Comparison of ENCODE assay signal across 11 mouse cellular contexts in the genomic region with DNA sequence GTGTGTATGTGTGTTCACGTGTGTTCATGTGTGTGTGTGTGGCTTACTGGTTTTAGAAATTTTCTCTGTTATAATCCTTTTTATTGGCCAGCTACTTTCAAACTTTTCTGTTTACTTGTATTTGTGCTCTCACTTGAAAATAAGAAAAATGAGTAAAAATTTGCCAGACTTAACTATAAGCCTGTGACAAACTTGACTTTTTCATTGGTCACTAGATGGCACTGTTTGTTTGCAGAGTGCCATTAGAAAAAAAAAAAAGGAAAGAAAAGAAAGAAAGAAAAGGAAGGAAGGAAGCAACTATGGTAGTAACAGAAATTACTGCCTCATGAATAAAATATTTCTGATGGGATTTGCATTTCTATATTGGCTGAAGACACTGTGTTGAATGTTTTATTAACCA. TPM values are rescaled to one million over a fixed set of nuclear protein-coding genes. Genes with fewer than 3 reads are reported as not detected.
DNase-seq lines count a peak whose midpoint lies in the region; ATAC-seq and TF ChIP-seq lines count a peak whose summit lies in the region.
"Had no signal": no experiment of that assay in that cellular context is flagged by ENCODE, and none has a peak within 500 bp of the region (broad histone marks: within the 10 kb centered on the region; RNA-seq: fewer than 3 reads in every experiment).

No protein-coding gene starts in this region.

- no peaks in the 10 kb centered on the region for H3K9me3 ChIP-seq in midbrain, postnatal 0 days (ENCODE audit: low read length)
- no peaks in the 10 kb centered on the region for H3K9me3 ChIP-seq in midbrain, embryonic 15.5 days
- H3K9me3 ChIP-seq: kidney, embryonic 15.5 days had no signal

- no peak for TF ChIP-seq POLR2A in kidney, adult 2 months (IDR thresholded peaks at IDR 0.05; ENCODE audit: low read depth, low read length)

- H3K4me3 ChIP-seq in kidney, adult 2 months (ENCODE audit: insufficient read depth, low read depth, low read length) = no peak overlapping the region
- no peak overlapping the region for H3K4me3 ChIP-seq in midbrain, postnatal 0 days (ENCODE audit: low read depth, low read length)
- no peak overlapping the region for H3K4me3 ChIP-seq in midbrain, embryonic 15.5 days
- H3K4me3 ChIP-seq: kidney, embryonic 15.5 days had no signal

- H3K9ac ChIP-seq in midbrain, postnatal 0 days (replicated peaks; ENCODE audit: low read length, poor library complexity, severe bottlenecking) = no peak overlapping the region
- no peak overlapping the region for H3K9ac ChIP-seq in midbrain, embryonic 15.5 days
- H3K9ac ChIP-seq: kidney, embryonic 15.5 days had no signal

- WGBS in kidney, adult 2 months = 97% methylated on average over 1 of the region's 1 CpGs
- WGBS in midbrain, postnatal 0 days = 100% methylated on average over 1 of the region's 1 CpGs
- 97% methylated on average over 1 of the region's 1 CpGs for WGBS in midbrain, embryonic 15.5 days

- H3K4me2 ChIP-seq in midbrain, postnatal 0 days (ENCODE audit: low read depth, low read length, poor library complexity, severe bottlenecking) = no peak overlapping the region
- H3K4me2 ChIP-seq in midbrain, embryonic 15.5 days = no peak overlapping the region
- H3K4me2 ChIP-seq: heart, embryonic 11.5 days; kidney, embryonic 15.5 days had no signal

- H3K27me3 ChIP-seq in kidney, adult 2 months (replicated peaks; ENCODE audit: control insufficient read depth, insufficient read depth, low read length) = no peaks in the 10 kb centered on the region
- no peaks in the 10 kb centered on the region for H3K27me3 ChIP-seq in midbrain, postnatal 0 days (ENCODE audit: insufficient read depth, low read length)
- no peaks in the 10 kb centered on the region for H3K27me3 ChIP-seq in midbrain, embryonic 15.5 days (replicated peaks)
- no peaks in the 10 kb centered on the region; the same call in 1 of the 2 replicates for H3K27me3 ChIP-seq in splenic B cell, adult 2 months (ENCODE audit: control insufficient read depth, insufficient read depth, low read length, poor library complexity, severe bottlenecking)
- H3K27me3 ChIP-seq: kidney, embryonic 15.5 days had no signal

- peak; percentile 32 for DNase-seq in kidney, adult 2 months
- DNase-seq in kidney, postnatal 10 days = no peak
- peak; percentile 67 for DNase-seq in midbrain, postnatal 0 days (ENCODE audit: low spot score)
- peak; percentile 30 for DNase-seq in c-Kit-positive CD71-negative TER-119-negative erythroid progenitor cells, embryonic 14.5 days (ENCODE audit: low read depth)
- DNase-seq in splenic B cell, adult 2 months (ENCODE audit: low read depth, low spot score) = peak; percentile 33
- no peak for DNase-seq in layer of hippocampus, postnatal 10 days (ENCODE audit: low spot score in 2 of 2)
- no peak for DNase-seq in right cerebral cortex, postnatal 10 days (ENCODE audit: low spot score in 2 of 2)
- DNase-seq: cerebellum, adult 18-20 months had no signal

- ATAC-seq in midbrain, postnatal 0 days (ENCODE audit: low FRiP score) = no peak
- ATAC-seq in midbrain, embryonic 15.5 days (replicated peaks) = no peak

- H3K27ac ChIP-seq in kidney, adult 2 months (ENCODE audit: insufficient read depth, low read depth, low read length) = no peak overlapping the region
- H3K27ac ChIP-seq in midbrain, postnatal 0 days (ENCODE audit: low read depth, low read length) = no peak overlapping the region
- no peak overlapping the region for H3K27ac ChIP-seq in midbrain, embryonic 15.5 days
- H3K27ac ChIP-seq: kidney, embryonic 15.5 days had no signal

- H3K4me1 ChIP-seq in kidney, adult 2 months (ENCODE audit: control insufficient read depth, insufficient read depth, low read length) = no peaks in the 10 kb centered on the region; the same call in 1 of the 2 replicates
- H3K4me1 ChIP-seq in midbrain, postnatal 0 days (ENCODE audit: insufficient read depth, low read length) = no peaks in the 10 kb centered on the region
- peaks cover 7% of the 10 kb centered on the region for H3K4me1 ChIP-seq in midbrain, embryonic 15.5 days
- H3K4me1 ChIP-seq: kidney, embryonic 15.5 days had no signal

- no peaks in the 10 kb centered on the region for H3K36me3 ChIP-seq in kidney, adult 2 months (ENCODE audit: control insufficient read depth, insufficient read depth, low read length)
- peaks cover 7% of the 10 kb centered on the region for H3K36me3 ChIP-seq in midbrain, postnatal 0 days (ENCODE audit: insufficient read depth, low read length)
- no peaks in the 10 kb centered on the region for H3K36me3 ChIP-seq in midbrain, embryonic 15.5 days (replicated peaks)
- H3K36me3 ChIP-seq in splenic B cell, adult 2 months (ENCODE audit: control insufficient read depth, insufficient read depth, low read length, poor library complexity, severe bottlenecking) = no peaks in the 10 kb centered on the region

- no peak for TF ChIP-seq CTCF in kidney, adult 2 months (conservative IDR thresholded peaks at IDR 0.05; ENCODE audit: insufficient read depth, insufficient read length, low read depth, low read length)
- TF ChIP-seq CTCF in midbrain, postnatal 0 days (IDR thresholded peaks at IDR 0.05) = peak; percentile 82

RNA-seq across cellular contexts. Expression of a gene that starts 19.8 kb away (rescaled TPM):
- 15.7 and 15.9 TPM in 2 replicates for polyA plus RNA-seq in kidney, adult 2 months (2012; rRNA removed)
- total RNA-seq in midbrain, postnatal 0 days (2014; rRNA removed) = 43.2 and 52.1 TPM in 2 replicates
- 33.8 and 34.2 TPM in 2 replicates for polyA plus RNA-seq in midbrain, postnatal 0 days (2015; fragmentation: Nextera tagmentation; extraction: Ambion mirVana)
- 36.8 and 40.6 TPM in 2 replicates for polyA plus RNA-seq in midbrain, embryonic 15.5 days (2015; fragmentation: Nextera tagmentation; extraction: Ambion mirVana)
- 10 to 100 TPM; 48.1 to 54.4 TPM for total RNA-seq in layer of hippocampus, postnatal 10 days (2021)

RNA-seq across cellular contexts. Expression of a gene that starts 20.0 kb away (rescaled TPM):
- polyA plus RNA-seq in kidney, adult 2 months (2012; rRNA removed) = 22.5 and 29.1 TPM in 2 replicates
- total RNA-seq in midbrain, postnatal 0 days (2014; rRNA removed) = 41.4 and 42.6 TPM in 2 replicates
- 48.1 and 49.7 TPM in 2 replicates for polyA plus RNA-seq in midbrain, postnatal 0 days (2015; fragmentation: Nextera tagmentation; extraction: Ambion mirVana)
- 66.9 and 67.6 TPM in 2 replicates for polyA plus RNA-seq in midbrain, embryonic 15.5 days (2015; fragmentation: Nextera tagmentation; extraction: Ambion mirVana)
- total RNA-seq in layer of hippocampus, postnatal 10 days (2021) = 10 to 100 TPM; 27.1 to 29.2 TPM

Comparison
In these comparisons a context has a peak if more than half of its experiments do, and no peak if none do; other contexts are left out.
1. DNase-seq: peak in kidney, adult 2 months (single experiment), midbrain, postnatal 0 days (single experiment), c-Kit-positive CD71-negative TER-119-negative erythroid progenitor cells, embryonic 14.5 days (single experiment) and splenic B cell, adult 2 months (single experiment); none in kidney, postnatal 10 days (single experiment), layer of hippocampus, postnatal 10 days (0 of 2) and right cerebral cortex, postnatal 10 days (0 of 2).